Mouse (Mus musculus) kidney, adult 8-10 months (tissue): ENCODE data around the gene Ptgfrn.

ENCODE experiments used
- DNase-seq, 2 experiments: peaks; one replicate each; pipeline ENCODE4 v3.0.0; 2022

Gene Ptgfrn

DNA sequence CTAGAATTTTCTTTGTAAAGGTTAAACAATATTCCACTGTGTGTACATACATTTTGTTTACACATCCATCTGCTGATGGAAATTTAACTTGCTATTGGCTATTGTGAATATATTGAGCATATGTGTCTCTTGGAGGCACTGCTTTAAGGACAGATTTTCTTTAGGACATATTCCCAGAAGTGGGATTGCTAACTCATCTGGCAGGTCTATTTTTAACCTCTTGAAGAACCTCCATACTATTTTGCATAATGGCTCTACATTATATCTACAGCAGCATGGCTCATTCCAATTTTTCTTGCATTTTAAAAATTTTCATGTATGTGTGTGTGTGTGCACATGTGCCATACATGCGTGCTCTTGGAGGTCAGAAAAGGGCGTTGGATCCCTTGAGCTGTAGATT, 74.1 kb downstream of the Ptgfrn start:
- DNase-seq, result no peak

DNA sequence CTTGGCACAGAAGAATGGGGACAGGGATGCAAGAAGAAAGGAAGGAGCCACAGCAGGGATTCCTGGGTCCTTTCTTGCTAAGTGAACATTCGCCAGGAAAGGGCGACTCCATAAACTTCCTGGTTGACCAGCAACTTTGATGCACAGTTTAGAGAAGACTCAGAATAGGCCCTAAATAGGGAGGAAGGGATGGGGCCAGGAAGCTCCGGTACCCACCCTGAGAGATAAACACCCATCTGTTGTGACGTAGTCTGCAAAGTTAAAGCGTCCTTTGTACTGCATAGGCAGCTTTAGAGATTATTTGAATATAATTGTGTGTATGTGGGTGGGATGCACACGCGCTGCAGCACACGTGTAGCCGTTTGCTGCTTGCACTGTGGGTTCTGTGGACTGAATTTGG, 75.6 kb downstream of the Ptgfrn start:
- DNase-seq, result no peak

DNA sequence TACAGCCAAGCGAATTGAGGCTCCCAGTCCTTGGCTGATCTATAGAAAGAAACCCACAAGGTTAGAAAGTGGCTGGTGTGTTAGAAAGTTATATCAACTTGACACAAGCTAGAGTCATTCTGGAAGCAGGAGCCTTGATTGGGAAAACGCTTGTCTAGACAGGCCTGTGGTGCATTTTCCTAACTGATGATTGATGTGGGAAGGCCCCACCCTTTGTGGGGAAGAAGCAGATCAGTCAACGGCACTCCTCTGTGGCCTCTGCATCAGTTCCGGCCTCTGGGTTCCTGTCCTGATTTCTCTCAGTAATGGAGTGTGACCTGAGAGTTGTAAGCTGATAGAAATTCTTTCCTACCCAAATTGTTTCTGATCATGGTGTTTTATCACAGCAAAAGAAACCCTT, 76.4 kb downstream of the Ptgfrn start:
- no peak for DNase-seq

DNA sequence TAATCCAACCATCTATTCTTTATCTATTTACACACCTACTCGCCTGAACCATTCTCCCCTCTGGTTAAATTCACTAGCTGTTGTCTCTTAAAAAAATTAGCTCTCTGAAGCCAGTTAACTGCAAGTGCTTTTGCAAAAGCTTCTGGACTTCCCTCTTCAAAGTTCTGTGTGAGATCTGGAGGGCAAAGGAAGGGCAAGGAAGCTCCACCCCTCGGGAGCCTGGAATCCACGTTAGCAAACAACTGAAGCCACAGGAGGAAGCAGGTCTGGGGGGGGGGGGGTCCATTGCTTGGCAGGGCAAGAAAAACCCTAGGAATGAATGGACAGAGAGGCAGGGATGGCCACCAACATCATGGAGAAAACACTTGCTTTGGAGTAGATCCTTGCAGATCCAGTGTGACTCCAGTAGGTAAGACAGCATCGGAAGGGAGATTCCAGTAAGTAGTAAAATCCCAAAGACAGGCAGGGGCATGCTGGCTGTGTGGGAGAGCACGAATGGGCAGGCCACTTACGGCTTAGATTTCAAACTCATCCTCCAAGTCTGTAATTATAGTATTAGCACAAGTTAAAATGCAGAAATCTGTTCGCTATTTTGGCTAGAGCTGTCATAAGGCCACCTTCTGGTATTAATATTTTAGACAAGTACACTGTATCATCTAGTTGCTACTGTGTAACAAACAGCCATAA, 78.5 kb downstream of the Ptgfrn start:
- no peak for DNase-seq

DNA sequence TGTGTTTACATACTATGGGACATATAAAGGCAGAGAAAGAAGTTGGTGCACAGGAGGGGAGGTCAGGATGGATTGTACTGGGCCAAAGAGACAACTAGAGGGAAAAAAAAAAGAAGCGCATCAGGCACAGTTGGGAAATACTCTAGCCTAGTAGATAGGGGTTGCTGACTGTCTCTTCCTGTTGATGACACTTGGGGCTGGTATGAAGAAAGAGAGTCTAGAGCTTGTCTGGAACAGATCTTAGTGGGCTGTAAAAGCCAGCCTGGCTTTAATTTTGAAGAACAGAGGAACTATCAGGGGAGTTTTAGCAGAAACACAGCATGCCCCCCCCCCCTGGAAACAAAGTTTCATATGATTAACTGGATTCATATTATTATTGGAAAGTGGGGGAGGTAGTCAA, 79.4 kb downstream of the Ptgfrn start:
- no peak for DNase-seq

DNA sequence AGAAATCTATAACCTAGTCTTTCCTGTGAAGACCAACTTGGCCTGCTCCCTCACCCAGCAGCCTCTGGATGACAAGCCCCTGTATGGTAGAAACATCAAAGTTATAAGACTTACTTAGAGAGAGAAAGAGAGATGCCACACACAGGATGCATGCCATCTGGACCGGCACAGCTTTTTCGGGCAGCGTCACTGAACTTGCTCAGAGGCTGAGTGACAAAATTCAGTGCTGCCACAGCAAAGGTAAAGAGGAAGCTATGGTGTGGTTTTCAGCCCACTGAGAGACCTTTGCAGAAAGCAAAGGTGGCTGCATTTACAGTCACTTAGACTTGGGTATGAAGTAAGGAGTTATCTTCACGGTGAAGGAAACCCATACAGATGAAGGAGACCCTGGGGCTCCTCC, 80.7 kb downstream of the Ptgfrn start, which contains the start of gene Cd101:
Cd101 (minus strand) TSS at position 218 of the 400 bp plus-strand sequence.
- DNase-seq, result no peak

DNA sequence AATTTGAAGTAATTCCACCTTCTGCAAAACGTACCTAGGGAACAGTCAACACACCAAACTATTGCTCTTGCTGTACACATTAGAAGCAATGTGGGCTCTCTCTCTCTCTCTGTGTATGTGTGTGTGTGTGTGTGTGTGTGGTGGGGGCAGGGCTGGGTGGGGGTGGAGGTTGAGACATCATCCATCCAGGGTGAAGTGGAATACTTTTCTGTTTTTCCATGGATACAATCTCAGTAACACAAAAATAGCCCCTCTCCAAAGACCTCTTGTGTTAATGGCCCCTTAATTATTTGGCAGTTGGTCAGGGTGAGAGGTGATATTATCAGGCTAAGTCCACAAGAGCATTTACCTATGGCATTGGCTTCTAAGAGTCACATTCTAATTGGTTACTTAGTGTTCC, 83.3 kb downstream of the Ptgfrn start:
- DNase-seq, result no peak

DNA sequence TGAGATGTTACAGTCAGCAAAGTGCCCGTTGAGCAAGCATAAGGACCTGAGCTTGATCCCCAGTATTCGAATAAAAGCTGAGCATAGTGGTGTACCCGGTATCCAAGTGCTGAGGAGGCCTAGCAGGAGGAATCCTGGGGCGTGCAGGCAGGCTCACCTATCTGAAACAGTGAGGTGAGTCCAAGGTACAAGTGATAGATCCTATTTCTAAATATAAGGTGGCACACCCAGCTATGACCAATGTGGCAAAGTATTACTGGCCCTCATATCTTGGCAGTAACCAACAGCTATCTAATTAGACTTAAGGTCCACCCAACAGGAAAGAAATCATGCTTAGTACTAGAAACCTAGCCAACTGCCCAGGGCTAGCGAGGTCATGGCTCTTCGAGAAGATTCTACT, 87.1 kb downstream of the Ptgfrn start:
- no peak for DNase-seq

DNA sequence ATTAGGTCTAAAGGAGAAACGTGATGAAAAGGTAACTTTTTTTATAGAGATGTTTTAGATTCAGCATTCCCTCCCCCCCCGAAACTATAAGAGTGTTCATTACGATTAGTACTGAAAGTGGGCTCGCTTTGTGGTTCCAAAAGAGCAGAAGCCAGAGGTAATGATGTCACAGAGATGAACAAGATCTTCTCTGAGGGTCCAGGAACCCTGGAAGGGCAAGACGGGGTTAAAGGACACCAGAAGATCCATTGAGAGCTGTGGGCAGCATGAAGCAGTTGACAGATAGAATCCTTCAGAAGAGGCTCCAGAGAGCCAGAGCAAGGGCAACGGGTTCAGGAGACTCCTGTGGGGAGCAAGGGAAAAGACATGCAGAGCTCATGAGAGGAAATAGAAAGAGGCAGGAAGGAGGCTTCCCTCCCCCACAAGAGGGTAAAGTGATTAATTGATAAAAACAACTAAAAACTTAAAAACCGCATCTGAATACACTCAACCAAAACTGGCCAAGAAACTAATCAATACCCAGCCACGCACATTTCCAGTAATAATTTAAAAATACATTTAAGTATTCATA, 88.5 kb downstream of the Ptgfrn start:
- no peak for DNase-seq

DNA sequence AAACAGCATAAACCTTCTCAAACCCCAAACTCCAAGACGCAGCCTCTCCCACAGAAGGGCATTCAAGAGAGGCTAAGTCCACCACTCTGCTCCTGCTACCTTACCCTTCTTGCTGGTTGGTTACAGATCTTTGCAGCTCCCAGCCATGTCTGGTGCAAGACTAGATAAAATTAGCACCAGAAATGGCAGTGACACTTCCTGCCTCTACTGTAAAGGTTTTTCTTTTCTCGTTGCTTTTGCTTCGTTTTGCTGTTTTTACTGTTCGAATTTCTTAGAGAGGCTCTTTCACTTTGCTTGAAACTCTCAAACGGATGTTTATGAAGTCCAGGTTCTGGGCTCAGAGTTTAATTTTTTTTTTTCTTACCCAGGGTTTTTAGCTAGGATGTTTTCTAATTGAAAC, 89.0 kb downstream of the Ptgfrn start:
- DNase-seq, result no peak

DNA sequence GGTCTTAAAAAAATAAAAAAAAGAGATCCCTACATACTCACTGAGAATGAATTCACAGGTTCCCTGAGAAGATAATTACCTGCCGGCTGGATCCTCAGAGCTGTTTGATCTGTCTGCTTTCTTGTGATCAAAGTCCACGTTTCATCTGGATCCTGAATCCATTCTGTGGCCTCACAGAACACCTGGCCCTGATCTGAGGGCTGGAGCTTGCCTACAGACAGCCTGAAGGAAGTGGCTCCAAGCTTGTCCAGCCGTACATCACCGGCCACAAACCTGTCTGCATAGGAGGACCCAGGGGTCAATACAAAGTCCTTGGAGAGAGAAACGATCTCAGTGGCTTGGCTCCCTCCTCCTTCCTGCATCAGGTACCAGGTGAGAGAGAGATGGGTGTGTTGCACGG, 91.6 kb downstream of the Ptgfrn start:
- DNase-seq, result no peak

DNA sequence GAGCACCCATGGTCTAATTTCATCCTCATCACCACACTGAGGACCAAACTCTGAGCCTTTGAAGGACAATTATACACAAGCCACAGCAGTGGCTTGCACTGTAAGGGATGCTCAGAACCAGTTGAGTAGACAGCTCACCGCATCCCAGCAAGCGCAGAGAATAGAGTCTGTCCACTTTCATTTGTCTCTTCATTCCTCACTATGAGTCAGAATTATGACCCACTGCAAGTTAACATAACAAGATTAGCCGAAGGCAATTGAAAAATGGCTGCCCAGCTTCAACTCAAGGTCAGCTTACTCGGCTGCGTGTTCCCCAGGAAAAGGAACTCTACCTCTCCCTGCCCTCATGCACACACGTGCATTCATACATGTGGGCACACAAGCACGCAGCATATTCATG, 94.0 kb downstream of the Ptgfrn start:
- DNase-seq, result no peak

DNA sequence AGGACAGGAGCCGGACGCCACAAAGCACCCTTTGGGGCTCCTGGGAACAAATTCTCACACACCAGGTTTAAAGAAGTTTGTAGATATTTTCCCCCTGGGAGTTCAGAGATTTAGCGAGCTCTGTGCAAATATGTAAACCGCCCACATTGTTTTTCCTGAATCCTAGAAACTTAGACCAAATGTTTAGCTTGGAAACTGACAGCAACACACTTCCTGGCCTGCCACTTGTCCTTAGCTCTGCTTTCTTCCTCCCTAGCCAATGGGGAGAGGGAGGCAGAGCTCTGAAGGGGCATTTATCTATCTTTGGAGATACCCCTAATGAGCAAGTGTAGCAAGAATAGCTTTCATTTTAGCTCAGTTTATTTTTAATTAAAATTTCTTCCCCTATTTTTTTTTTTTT, 94.8 kb downstream of the Ptgfrn start:
- DNase-seq, result no peak

DNA sequence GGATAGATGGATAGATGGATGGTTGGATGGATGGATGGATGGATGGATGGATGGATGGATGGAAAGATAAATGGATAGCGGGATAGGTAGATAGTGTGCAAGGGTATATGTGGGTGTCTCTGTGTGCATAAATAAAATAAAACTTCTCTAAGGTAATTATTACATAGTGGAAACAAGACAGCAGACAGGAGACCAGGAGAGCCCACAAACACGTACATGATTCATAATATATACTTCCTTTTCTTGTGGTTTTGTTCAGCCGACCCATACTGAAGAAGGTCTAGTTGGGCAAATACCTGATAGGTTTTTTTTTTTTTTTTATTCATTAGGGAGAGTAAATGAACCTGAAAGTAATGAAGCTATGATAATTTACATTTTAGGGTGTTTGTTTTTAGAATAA, 96.5 kb downstream of the Ptgfrn start:
- no peak for DNase-seq

DNA sequence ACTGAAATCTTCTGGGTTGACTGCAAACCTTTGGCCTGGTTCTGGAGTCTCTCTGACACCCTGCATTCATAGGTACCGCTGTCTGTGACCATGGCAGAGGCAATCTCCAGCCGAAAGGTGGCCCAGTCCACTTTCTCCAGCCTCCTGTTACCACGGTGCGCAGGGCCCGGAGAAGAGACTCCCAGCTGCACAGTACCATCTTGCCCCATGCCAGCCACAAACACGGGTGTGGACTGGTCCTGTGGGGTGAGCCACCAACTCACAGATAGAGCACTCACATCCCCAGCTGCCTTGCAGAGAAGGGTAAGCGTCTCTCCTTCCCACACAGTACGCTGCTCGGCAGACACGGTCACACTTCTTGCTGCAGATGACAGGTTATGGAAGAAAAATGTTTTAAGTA, 97.1 kb downstream of the Ptgfrn start:
- no peak for DNase-seq

DNA sequence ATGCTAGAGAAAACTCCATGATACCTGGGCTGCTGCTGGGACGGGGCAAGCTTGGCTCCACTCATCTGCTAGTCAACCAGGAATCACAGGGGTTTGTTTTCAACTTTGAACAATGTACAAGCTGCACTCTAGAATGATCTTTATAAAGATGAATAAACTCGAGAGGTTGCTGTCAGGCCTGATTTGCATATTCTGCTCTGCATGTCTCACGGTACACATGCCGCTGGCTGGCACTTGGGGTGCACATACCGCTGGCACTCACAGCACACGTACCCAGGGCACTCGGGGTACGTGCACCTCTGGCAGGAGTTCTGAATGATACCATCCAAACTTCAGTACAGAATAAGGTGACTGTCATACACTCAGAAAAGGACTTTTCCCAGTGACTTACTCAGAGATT, 97.5 kb downstream of the Ptgfrn start:
- DNase-seq, result no peak

DNA sequence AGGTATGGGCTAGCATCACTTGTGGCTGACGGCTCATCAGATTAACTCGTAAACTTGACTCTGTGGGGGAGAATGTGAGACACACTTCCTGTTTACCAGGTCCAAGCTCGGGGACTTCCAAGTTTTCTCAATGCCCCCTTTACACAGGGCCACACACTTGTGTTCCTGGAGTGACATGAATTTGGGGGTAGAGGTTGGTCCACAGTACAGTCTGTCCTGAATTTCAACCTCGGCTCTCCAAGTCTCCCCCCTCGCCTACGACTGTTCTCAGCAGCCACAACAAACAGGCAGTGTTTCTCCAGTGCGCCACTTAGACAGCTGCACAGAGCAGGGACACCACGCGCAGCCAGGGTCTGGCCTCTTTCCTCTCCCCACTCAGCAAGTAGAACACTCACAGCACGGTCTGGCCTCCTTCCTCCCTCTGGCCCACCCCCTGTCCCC, 97.9 kb downstream of the Ptgfrn start:
- no peak for DNase-seq

DNA sequence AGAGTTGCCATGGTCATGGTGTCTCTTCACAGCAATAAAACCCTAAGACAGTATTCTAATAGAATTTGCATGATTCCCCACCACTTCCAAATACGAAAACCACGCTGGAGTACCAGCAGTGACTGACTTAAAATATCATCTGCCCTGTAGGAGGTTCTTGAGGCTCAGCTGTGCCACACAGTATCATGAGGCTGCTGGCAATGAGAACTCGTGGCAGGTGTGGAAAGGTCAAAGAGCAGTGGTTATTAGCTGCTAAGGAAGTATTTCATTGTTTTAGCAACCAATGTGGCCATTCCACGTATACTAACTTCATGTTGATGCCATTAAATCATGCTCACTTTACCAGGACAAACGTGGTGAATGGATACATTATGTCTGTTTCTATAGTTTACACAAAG, 98.9 kb downstream of the Ptgfrn start:
- no peak for DNase-seq

DNA sequence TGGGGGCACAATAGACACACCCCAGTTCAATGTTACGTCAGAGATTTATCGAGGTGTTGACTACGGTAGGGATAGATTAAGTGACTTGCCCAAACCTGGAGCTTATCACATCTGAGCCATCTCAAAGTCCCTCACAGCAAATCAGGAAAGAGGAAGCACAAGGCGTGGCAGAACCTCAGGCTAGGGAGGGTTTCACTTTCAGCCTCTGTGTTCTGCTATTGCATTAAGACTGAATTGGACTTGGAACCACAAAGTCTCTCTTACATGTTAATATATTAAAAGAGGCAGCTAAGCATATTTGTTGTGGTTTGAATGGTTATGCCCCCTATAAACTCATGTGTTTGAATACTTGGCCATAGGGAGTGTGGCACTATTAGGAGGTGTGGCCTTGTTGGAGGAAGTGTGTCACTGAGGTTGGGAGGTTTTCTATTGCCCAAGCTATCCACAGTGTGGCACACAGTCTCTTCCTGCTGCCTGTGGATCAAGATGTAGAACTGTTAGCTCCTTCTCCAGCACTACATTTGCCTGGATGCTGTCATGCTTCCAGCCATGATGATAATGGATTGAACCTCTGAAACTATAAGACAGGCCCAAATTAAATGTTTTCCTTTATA, 99.4 kb downstream of the Ptgfrn start:
- no peak for DNase-seq

DNA sequence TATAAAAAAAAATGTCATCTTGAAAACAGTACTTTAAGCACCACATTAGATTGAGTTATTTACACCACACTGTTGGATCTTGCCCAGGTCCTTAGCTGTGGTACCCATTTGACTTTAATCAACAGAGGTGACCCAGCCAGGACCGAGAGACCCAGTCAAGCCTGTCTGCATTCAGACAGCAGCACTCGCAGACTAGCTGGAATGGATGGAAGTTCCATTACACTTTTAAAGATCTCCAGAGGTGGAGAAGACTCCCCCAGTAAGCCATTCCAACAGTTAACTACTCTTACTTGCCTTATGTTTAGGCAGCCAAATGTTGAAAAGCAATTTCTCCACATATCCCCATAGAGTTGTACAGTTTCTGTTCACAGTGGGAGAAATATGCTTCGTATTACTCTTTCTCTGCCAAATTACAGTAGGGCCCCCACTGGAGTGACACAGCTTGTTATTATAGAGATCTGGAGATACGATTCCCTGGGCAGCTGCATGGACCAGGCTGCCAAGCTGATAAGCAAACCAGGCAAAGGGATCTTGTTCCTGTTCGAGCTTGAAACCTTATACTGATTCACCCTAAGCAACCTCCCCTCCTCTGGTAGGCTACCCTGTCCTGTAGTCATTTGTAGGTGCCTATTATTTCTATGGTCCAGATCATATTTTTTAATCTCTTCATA, 102.8 kb downstream of the Ptgfrn start:
- no peak for DNase-seq

DNA sequence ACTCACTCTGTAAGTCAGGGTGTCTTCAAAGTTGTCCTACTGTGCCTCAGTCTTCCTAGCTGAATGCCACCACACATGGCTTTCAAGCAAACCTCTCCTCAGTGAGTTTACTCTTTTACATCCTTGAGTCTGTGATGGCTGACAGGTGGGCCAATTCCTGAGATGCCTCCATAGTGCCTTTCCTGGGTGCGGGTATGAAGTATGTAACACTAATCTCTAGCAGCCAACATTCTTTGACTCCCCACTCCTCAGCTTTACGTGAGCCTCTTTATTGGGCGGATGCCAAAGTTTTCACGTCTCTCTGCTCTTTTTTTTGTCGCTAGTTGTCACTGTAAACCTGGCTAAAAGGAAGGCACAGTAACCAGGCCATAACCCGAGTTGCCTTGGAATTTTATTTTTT, 104.7 kb downstream of the Ptgfrn start:
- no peak for DNase-seq

DNA sequence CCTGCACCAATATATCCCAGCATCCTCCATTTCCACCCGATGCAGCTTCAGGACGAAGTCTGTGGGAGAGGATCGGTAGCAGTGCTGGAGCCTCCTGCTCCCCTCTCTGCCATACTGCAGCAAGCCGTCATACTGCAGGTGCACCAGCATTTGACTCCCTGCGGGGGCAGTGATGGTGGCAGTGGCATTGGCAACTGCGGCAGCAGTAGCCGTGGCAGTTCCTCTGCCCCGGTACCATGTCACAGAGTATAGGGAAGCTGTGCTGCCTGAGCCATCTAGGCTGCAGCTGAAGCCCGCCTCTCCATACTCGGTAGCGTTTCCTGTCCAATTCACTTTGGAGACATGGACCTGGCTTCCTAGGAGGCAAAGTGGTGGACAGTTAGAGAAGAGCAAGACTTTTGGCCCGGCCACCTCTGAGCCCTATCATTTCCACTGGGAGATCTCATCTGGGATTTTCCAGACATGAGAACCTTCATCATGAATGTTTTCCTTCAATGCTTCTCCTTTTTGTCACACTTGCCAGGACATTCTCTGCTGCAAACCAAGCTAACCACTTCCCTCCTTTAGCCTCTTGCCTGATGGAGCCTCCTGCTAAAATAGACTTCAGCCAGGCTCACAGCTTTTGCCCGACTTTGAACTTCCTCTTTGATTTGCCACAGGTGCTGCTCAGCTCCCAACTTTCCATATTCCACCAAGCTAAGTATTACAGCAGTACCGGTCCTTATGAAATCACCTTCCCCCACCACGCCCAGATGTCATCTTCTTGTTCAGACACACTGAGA, 106.3 kb downstream of the Ptgfrn start:
- no peak for DNase-seq

DNA sequence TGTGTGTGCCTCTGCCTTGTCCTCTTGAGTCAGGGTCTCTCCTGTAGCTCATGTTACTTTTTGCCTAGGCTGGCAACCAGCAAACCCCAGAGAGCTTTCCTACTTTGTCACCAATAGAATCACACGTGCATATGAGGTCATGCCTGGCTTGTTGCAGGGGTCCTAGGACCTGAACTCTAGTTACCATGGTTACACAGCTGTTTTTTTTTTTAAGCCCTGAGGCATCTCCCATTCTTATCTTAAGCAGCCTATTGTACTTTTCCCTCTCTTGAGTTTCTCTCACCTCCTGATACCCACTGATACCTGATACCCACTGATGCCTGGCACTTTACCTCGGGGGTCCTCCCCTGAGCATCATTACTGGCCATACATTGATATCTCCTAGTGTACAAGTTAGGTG, 110.3 kb downstream of the Ptgfrn start:
- no peak for DNase-seq
